Mouse (Mus musculus) spleen, adult 2 months (tissue): ENCODE results near the gene Asb18.

Experiments
- CTCF ChIP-seq: fragments of 200-500 bp; IDR thresholded peaks from 2 replicates; pipeline ENCODE4 v1.5.1; 2011; ENCODE audit warnings: mild to moderate bottlenecking, inconsistent platforms; ENCODE audit not compliant: insufficient read depth, insufficient read length, insufficient replicate concordance; ENCODE audit errors: extremely low read depth
- POLR2A ChIP-seq: fragments of 200-500 bp; IDR thresholded peaks from 2 replicates; pipeline ENCODE4 v1.6.1; 2011; ENCODE audit warnings: low read depth, low read length, inconsistent platforms

DNA sequence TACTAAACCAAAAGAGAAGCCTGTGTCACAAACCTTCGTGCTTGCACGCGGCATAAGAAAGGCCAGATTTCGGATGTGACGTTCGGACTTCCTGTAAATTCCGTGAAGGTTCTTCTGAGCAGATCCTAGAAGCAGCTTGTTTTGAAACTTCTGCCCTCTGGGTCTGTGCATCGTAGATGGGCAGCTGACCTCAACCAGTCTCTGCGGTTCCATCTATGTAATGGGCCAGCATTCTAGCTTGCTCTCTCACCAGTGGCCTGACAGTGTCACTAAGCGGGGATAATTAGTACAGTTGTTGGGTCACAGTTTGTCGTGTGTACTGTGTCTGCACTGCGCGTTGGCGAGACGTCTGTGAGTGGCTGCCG is 74.9 kb downstream of the Asb18 start:
- TF ChIP-seq POLR2A: no peak
- TF ChIP-seq CTCF: no peak
